Mouse (Mus musculus) liver, adult 2 months (tissue): ENCODE data around the gene Cadm3. TPM values are rescaled to one million over a fixed set of nuclear protein-coding genes. Genes with fewer than 3 reads are reported as not detected.

Experiments used
- DNase-seq: peaks from one replicate; pipeline ENCODE4 v3.0.0-alpha.2; 2011; ENCODE audit warnings: low read depth, low spot score; ENCODE audit errors: extremely low read depth
- H3K27ac ChIP-seq: fragments of 200-500 bp; replicated peaks from 2 replicates; pipeline ENCODE4 v1.5.1; 2012; ENCODE audit warnings: low read depth, mild to moderate bottlenecking, control low read depth, inconsistent platforms, low read length; ENCODE audit not compliant: insufficient read depth
- H3K27me3 ChIP-seq: fragments of 200-500 bp; 2 replicates; pipeline ENCODE4 v1.6.1; 2012; ENCODE audit warnings: mild to moderate bottlenecking, moderate library complexity, low read length, inconsistent platforms; ENCODE audit not compliant: control insufficient read depth, insufficient read depth
- H3K36me3 ChIP-seq: fragments of 200-500 bp; 2 replicates; pipeline ENCODE4 v1.6.1; 2012; ENCODE audit warnings: low read length, inconsistent platforms; ENCODE audit not compliant: control insufficient read depth, insufficient read depth
- H3K4me1 ChIP-seq: fragments of 200-500 bp; 2 replicates; pipeline ENCODE4 v1.6.1; 2011; ENCODE audit warnings: low read length; ENCODE audit not compliant: control insufficient read depth, insufficient read depth
- H3K4me3 ChIP-seq: fragments of 200-500 bp; 2 replicates; pipeline ENCODE4 v1.5.1; 2011; ENCODE audit warnings: low read depth, mild to moderate bottlenecking, control low read depth, low read length, moderate library complexity; ENCODE audit not compliant: insufficient read depth
- H3K79me2 ChIP-seq: fragments of 200-500 bp; 2 replicates; pipeline ENCODE4 v1.6.1; 2012; ENCODE audit warnings: inconsistent platforms, mild to moderate bottlenecking, low read length, moderate library complexity; ENCODE audit not compliant: control insufficient read depth, insufficient read depth
- H3K9ac ChIP-seq: fragments of 200-500 bp; 2 replicates; pipeline ENCODE4 v1.6.1; 2012; ENCODE audit warnings: low read depth, mild to moderate bottlenecking, control low read depth, inconsistent platforms, low read length
- CTCF ChIP-seq: fragments of 200-500 bp; IDR thresholded peaks from 2 replicates; pipeline ENCODE4 v1.5.1; 2011; ENCODE audit warnings: low read depth, low read length, control low read depth
- POLR2A ChIP-seq: fragments of 200-500 bp; IDR thresholded peaks from 2 replicates; pipeline ENCODE4 v1.6.1; 2011; ENCODE audit warnings: low read length, control low read depth; ENCODE audit not compliant: insufficient read depth; ENCODE audit errors: extremely low read depth
- WGBS: fragments of 180-500 bp; shearing (Covaris S2); methylation state at CpG from one replicate; pipeline ENCODE4 v1.1.7; 2018; 5-methylcytosine and 5-hydroxymethylcytosine counted together
- polyA plus RNA-seq: library from polyadenylated mRNA; depleted of rRNA; stranded (reverse); fragments of >200 nt; gene quantifications from 2 replicates; pipeline ENCODE4 v1.2.3, GENCODE M21; 2012; rRNA removed
- total RNA-seq: library from RNA; depleted of rRNA; stranded (reverse); fragments of >200 nt; gene quantifications from 2 replicates; pipeline ENCODE4 v1.2.3, GENCODE M21; 2014; rRNA removed

Gene Cadm3
- total RNA-seq, result 3.0 and 6.2 TPM in 2 replicates
- 9.2 and 10.4 TPM in 2 replicates for polyA plus RNA-seq

- WGBS, result 3% methylated on average over 46 of the region's 46 CpGs
- Histone ChIP-seq H3K27ac (no peak within 1 kb of the TSS), H3K36me3 (no peaks in the 10 kb centered on the region), H3K27me3 (peaks cover 15% of the 10 kb centered on the region), H3K4me3 (peak within 1 kb of the TSS; percentile 44), H3K9ac (peak within 1 kb of the TSS; percentile 21), H3K4me1 (no peaks in the 10 kb centered on the region), H3K79me2 (no peaks in the 10 kb centered on the region)
- no peak for DNase-seq
- TF ChIP-seq POLR2A, result no peak
- no peak for TF ChIP-seq CTCF
Measured at GRCm38 (mm10) chr1:173367356-173368046, at the start of gene Cadm3. Gene Cadm3 (minus strand): TSS chr1:173367695.

GRCm38 (mm10) chr1:173414631-173415030 is 47.1 kb upstream of the Cadm3 start:
- no peak for TF ChIP-seq POLR2A
- TF ChIP-seq CTCF, result no peak
- Histone ChIP-seq H3K4me1 (0 out of 2 replicates have a peak, but pooled peaks cover 2% of the 10 kb centered on the region), H3K27me3 (no peaks in the 10 kb centered on the region), H3K9ac (no peak overlapping the region), H3K79me2 (no peaks in the 10 kb centered on the region), H3K4me3 (no peak overlapping the region), H3K36me3 (no peaks in the 10 kb centered on the region), H3K27ac (no peak overlapping the region)
- WGBS, result 69% methylated on average over 3 of the region's 3 CpGs
- DNase-seq, result no peak

GRCm38 (mm10) chr1:173411863-173412262 is 44.4 kb upstream of the Cadm3 start:
- H3K36me3 ChIP-seq, result no peaks in the 10 kb centered on the region
- H3K27ac ChIP-seq, result no peak overlapping the region
- H3K4me3 ChIP-seq, result no peak overlapping the region
- peak; percentile 11 for DNase-seq
- H3K79me2 ChIP-seq, result no peaks in the 10 kb centered on the region
- TF ChIP-seq CTCF (no peak), POLR2A (no peak)
- H3K27me3 ChIP-seq, result no peaks in the 10 kb centered on the region
- 84% methylated on average over 4 of the region's 4 CpGs for WGBS
- no peak overlapping the region for H3K9ac ChIP-seq
- H3K4me1 ChIP-seq, result no peaks in the 10 kb centered on the region

DNA sequence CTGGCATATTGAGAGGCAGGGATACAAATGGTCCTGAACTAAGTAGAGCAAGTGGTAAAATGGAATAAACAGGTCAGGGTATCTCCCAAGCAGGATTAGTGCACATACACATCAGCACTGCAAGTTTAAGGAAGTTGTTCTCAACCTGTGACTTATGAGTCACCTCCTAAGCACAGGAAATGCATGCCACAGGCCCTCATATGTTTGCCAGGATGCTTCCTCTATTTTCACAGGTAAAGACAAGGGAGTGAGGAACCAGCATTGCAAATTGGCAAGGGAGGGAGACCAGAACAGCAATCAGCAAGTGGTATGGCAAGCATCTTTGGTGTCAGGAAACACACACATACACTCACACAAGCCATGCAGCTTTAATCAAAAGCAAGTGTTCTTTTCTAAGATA is 41.6 kb upstream of the Cadm3 start:
- Histone ChIP-seq H3K4me3 (no peak overlapping the region), H3K4me1 (no peaks in the 10 kb centered on the region)
- TF ChIP-seq POLR2A (no peak), CTCF (no peak)

DNA sequence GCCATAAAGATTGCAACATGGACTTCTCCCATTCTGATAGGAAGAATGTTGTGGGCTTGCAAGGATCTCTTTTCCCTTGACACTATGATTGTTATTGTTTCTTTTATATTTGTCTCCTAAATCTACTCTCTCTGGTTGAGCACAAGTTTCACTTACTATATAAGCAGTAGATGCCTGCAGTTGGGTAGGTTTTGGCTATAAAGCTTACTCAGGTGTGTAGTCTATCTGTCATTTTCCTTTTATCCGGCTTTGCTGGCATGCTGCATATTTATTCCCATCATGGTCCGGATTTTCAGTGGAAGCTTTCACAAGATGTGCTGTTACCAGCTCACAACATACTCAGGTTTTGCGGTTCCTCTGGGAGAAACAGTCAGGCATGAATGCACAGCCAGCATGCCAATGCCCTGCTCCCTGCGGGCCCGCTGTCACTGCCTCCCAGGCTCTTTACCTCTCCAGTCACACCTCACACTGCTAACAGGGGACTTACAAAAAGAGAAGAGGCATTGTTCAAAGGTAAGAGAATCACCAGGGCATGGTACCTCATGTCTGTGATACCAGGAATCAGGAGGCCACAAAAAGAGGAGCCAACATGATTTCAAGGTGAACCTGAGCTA is 37.3 kb upstream of the Cadm3 start:
- H3K4me1 ChIP-seq, result no peaks in the 10 kb centered on the region
- H3K9ac ChIP-seq, result no peak overlapping the region
- no peaks in the 10 kb centered on the region for H3K79me2 ChIP-seq
- no peak for DNase-seq
- no peaks in the 10 kb centered on the region for H3K27me3 ChIP-seq
- no peak overlapping the region for H3K27ac ChIP-seq
- 95% methylated on average over 5 of the region's 5 CpGs for WGBS
- no peak overlapping the region for H3K4me3 ChIP-seq
- H3K36me3 ChIP-seq, result no peaks in the 10 kb centered on the region
- TF ChIP-seq POLR2A (no peak), CTCF (no peak)

More for the DNA sequence above, 41.6 kb upstream of the Cadm3 start:
- H3K9ac ChIP-seq, result no peak overlapping the region
- no peak for DNase-seq
- no peaks in the 10 kb centered on the region for H3K79me2 ChIP-seq
- H3K27ac ChIP-seq, result no peak overlapping the region
- H3K27me3 ChIP-seq, result no peaks in the 10 kb centered on the region
- no peaks in the 10 kb centered on the region for H3K36me3 ChIP-seq
